12 mouse cellular contexts compared by ENCODE assay signal in the genomic region with DNA sequence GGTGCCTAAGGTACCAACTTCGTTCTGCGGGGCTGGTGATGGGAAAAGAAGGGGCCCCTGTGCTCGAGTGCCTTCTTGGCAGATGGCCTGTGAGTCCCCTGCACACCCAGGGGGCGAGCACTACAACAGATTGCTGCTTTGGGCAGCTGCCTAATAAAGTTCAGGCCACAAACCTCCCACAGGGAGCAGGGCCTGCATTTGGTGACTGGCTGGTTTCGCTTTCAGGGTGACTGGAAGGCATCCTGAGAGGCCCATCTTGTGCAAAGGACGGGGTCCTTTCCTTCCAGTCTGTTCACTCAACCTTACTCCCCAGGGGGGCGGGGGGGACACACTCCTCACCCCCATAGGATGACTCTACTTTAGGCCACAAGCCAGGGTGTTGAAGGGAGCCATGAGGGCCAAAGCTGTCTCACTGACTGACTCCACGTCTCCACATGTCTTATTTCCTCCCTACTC. TPM values are rescaled to one million over a fixed set of nuclear protein-coding genes. Genes with fewer than 3 reads are reported as not detected.
A peak's percentile ranks its signal among the peaks of the same experiment; 100 is the strongest.
DNase-seq lines count a peak whose midpoint lies in the region; TF ChIP-seq lines count a peak whose summit lies in the region.
"Had no signal": no experiment of that assay in that cellular context is flagged by ENCODE, and none has a peak within 500 bp of the region (broad histone marks: within the 10 kb centered on the region; RNA-seq: fewer than 3 reads in every experiment).

No protein-coding gene starts in this region.

- peak; percentile 62 for DNase-seq in left cerebral cortex, postnatal 4 days
- no peak for DNase-seq in left cerebral cortex, adult 2 months (ENCODE audit: extremely low spot score in 1 of 2, low spot score in 2 of 2)
- DNase-seq in ES-E14 (ENCODE audit: low read depth, low spot score): no peak
- peak; percentile 86 for DNase-seq in induced T-regulatory cell, adult 2 months (ENCODE audit: low read depth)
- DNase-seq in neural tube, embryonic 10.5 days (ENCODE audit: extremely low spot score, low spot score): peak; percentile 33
- DNase-seq in layer of hippocampus, postnatal 10 days (ENCODE audit: low spot score in 2 of 2): no peak
- no peak for DNase-seq in left cerebral cortex, adult 8-10 months (ENCODE audit: low spot score in 2 of 2)
- DNase-seq in layer of hippocampus, adult 8-10 months (ENCODE audit: low spot score in 2 of 2): no peak
- DNase-seq: cerebellum, adult 18-20 months; kidney, adult 18-20 months; thymus, adult 18-20 months had no signal

- H3K4me3 ChIP-seq in left cerebral cortex, adult 2 months: no peak overlapping the region
- peak overlapping the region; percentile 12 to 39; a peak in 2 of 4 replicates for H3K4me3 ChIP-seq in ES-E14 (ENCODE audit: insufficient read depth in 1 of 2, low read depth in 1 of 2, low read length in 2 of 2, poor library complexity in 1 of 2, severe bottlenecking in 1 of 2)
- H3K4me3 ChIP-seq: liver, embryonic 15.5 days had no signal

- H3K9me3 ChIP-seq in ES-E14 (ENCODE audit: control insufficient read depth, insufficient read depth, low read depth, low read length): no peaks in the 10 kb centered on the region
- H3K9me3 ChIP-seq: liver, embryonic 15.5 days had no signal

- H3K9ac ChIP-seq in ES-E14 (ENCODE audit: insufficient read depth, low read depth, low read length, poor library complexity, severe bottlenecking): peak overlapping the region; percentile 48; the same call in 1 of the 2 replicates
- H3K9ac ChIP-seq: liver, embryonic 15.5 days had no signal

- no peak overlapping the region for H3K27ac ChIP-seq in left cerebral cortex, adult 2 months
- no peak overlapping the region for H3K27ac ChIP-seq in ES-E14 (ENCODE audit: insufficient read depth, low read depth, low read length, poor library complexity, severe bottlenecking)
- H3K27ac ChIP-seq: liver, embryonic 15.5 days had no signal

- H3K4me1 ChIP-seq in ES-E14 (ENCODE audit: control insufficient read depth in 2 of 2, insufficient read depth in 2 of 2, low read length in 2 of 2, poor library complexity in 1 of 2): peaks cover 0 to 9% of the 10 kb centered on the region in 2 experiments; a peak in 2 of 4 replicates

- no peaks in the 10 kb centered on the region for H3K36me3 ChIP-seq in ES-E14 (ENCODE audit: control insufficient read depth, insufficient read depth, low read length, poor library complexity, severe bottlenecking)
- H3K36me3 ChIP-seq: liver, embryonic 15.5 days had no signal

- in situ Hi-C loops in ES-E14 (cut with MboI; ENCODE audit: low sequenced_read_pairs in 2 of 2, unreplicated experiment in 2 of 2): no loop called here

- TF ChIP-seq CTCF in left cerebral cortex, adult 2 months (IDR thresholded peaks at IDR 0.05): no peak

- intact Hi-C loops in left cerebral cortex, postnatal 4 days (cut with DNase I): no loop called here
- intact Hi-C loops in left cerebral cortex, adult 2 months (cut with DNase I): loop anchor here (5.0 kb wide), 1 partner anchor 63 kb away; no protein-coding TSS in a partner anchor

TF ChIP-seq in ES-E14, 5 proteins besides CTCF, POLR2A, EP300 and RAD21:
- TF ChIP-seq ZNF384 (IDR thresholded peaks at IDR 0.05; ENCODE audit: low read depth, low read length): no peak
- TF ChIP-seq MAFK (IDR thresholded peaks at IDR 0.05; ENCODE audit: insufficient read depth, low read depth, low read length): no peak
- TF ChIP-seq CHD2 (IDR thresholded peaks at IDR 0.05; ENCODE audit: low read depth, low read length): no peak
- no peak for TF ChIP-seq HCFC1 (IDR thresholded peaks at IDR 0.05; ENCODE audit: borderline replicate concordance, insufficient read depth, low read length)
- TF ChIP-seq ZC3H11A (IDR thresholded peaks at IDR 0.05; ENCODE audit: borderline replicate concordance, low read depth, low read length): no peak

RNA-seq across cellular contexts. Expression of gene Il2rb, which starts 15.1 kb away (rescaled TPM):
- total RNA-seq in left cerebral cortex, postnatal 4 days (2021): under 1 TPM in 1 of 2 experiments, not detected in 1; 0.08 TPM
- total RNA-seq in left cerebral cortex, adult 2 months (2021): under 1 TPM in 1 of 2 experiments, not detected in 1; 0.07 TPM
- total RNA-seq in ES-E14 (2012; rRNA removed): 0.62 TPM in 1 of 2 replicates, not detected in the other
- under 1 TPM in 1 of 2 experiments, not detected in 1; 0.11 TPM for total RNA-seq in layer of hippocampus, postnatal 10 days (2021)
- under 1 TPM; 0.26 to 0.94 (median 0.42) TPM for total RNA-seq in left cerebral cortex, adult 8-10 months (2022)
- total RNA-seq in layer of hippocampus, adult 8-10 months (2022): under 1 TPM; 0.12 to 0.50 (median 0.30) TPM

RNA-seq across cellular contexts. Expression of gene C1qtnf6, which starts 21.1 kb away (rescaled TPM):
- 10 to 100 TPM; 12.2 to 13.4 TPM for total RNA-seq in left cerebral cortex, postnatal 4 days (2021)
- 1 to 10 TPM; 1.3 to 1.6 TPM for total RNA-seq in left cerebral cortex, adult 2 months (2021)
- total RNA-seq in ES-E14 (2012; rRNA removed): 1.1 and 1.8 TPM in 2 replicates
- 10 to 100 TPM; 17.4 to 19.4 TPM for total RNA-seq in layer of hippocampus, postnatal 10 days (2021)
- total RNA-seq in left cerebral cortex, adult 8-10 months (2022): 1 to 10 TPM; 1.7 to 4.0 (median 2.0) TPM
- 1 to 10 TPM; 2.1 to 3.4 (median 3.0) TPM for total RNA-seq in layer of hippocampus, adult 8-10 months (2022)

RNA-seq across cellular contexts. Expression of gene Sstr3, which starts 34.3 kb away (rescaled TPM):
- 1 to 10 TPM; 5.5 to 6.5 TPM for total RNA-seq in left cerebral cortex, postnatal 4 days (2021)
- 10 to 100 TPM; 20.8 to 22.9 TPM for total RNA-seq in left cerebral cortex, adult 2 months (2021)
- total RNA-seq in ES-E14 (2012; rRNA removed): 0.11 and 0.18 TPM in 2 replicates
- total RNA-seq in layer of hippocampus, postnatal 10 days (2021): 10 to 100 TPM; 15.7 to 15.8 TPM
- 10 to 100 TPM; 16.2 to 23.4 (median 18.3) TPM for total RNA-seq in left cerebral cortex, adult 8-10 months (2022)
- total RNA-seq in layer of hippocampus, adult 8-10 months (2022): 10 to 100 TPM; 25.8 to 31.9 (median 27.1) TPM

RNA-seq across cellular contexts. Expression of gene Tmprss6, which starts 41.7 kb away (rescaled TPM):
- not detected for total RNA-seq in left cerebral cortex, postnatal 4 days (2021)
- total RNA-seq in left cerebral cortex, adult 2 months (2021): under 1 TPM in 1 of 2 experiments, not detected in 1; 0.87 TPM
- total RNA-seq in ES-E14 (2012; rRNA removed): 0.49 and 0.63 TPM in 2 replicates
- total RNA-seq in layer of hippocampus, postnatal 10 days (2021): not detected
- total RNA-seq in left cerebral cortex, adult 8-10 months (2022): 1 to 10 TPM; 1.1 to 1.7 (median 1.2) TPM
- 1 to 10 TPM; 1.7 to 3.1 (median 2.9) TPM for total RNA-seq in layer of hippocampus, adult 8-10 months (2022)

Comparison
In these comparisons a context has a peak if more than half of its experiments do, and no peak if none do; other contexts are left out.
1. DNase-seq: peak in left cerebral cortex, postnatal 4 days (single experiment), induced T-regulatory cell, adult 2 months (single experiment) and neural tube, embryonic 10.5 days (single experiment); none in left cerebral cortex, adult 2 months (0 of 2), ES-E14 (single experiment), layer of hippocampus, postnatal 10 days (0 of 2), left cerebral cortex, adult 8-10 months (0 of 2) and layer of hippocampus, adult 8-10 months (0 of 2).